In the genomic region with DNA sequence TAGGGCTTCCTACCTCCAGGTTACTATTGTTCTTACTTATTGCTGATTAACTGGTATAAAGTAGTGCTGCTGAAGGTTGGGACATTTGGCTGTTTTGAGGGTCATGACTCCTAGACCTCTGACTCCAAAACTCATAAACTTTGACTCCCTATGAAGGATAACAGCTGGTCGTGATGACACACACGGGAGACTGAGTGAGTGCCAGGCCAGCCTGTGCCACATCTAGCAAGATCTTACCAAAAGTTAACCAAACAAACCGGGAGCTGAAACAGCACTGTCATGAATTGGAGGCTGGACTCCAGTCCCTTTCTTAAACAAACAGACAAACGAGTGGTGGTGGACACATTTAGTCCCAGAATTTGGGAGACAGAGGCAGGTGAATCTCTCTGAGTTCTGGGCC, we compare ENCODE assay signal across 24 mouse cellular contexts. TPM values are rescaled to one million over a fixed set of nuclear protein-coding genes. Genes with fewer than 3 reads are reported as not detected.
DNase-seq lines count a peak whose midpoint lies in the region; ATAC-seq and TF ChIP-seq lines count a peak whose summit lies in the region.
"Had no signal": no experiment of that assay in that cellular context is flagged by ENCODE, and none has a peak within 500 bp of the region (broad histone marks: within the 10 kb centered on the region; RNA-seq: fewer than 3 reads in every experiment).

No protein-coding gene starts in this region.

- no peaks in the 10 kb centered on the region for H3K9me3 ChIP-seq in heart, embryonic 11.5 days (replicated peaks; ENCODE audit: control insufficient read depth, low read length)
- H3K9me3 ChIP-seq: forebrain, embryonic 10.5 days; forebrain, embryonic 13.5 days; heart, embryonic 13.5 days had no signal

- no peak overlapping the region for H3K9ac ChIP-seq in heart, embryonic 11.5 days (ENCODE audit: low read depth, low read length)
- H3K9ac ChIP-seq: forebrain, embryonic 13.5 days had no signal

- no peak overlapping the region for H3K27ac ChIP-seq in heart, embryonic 11.5 days (ENCODE audit: low read depth, low read length)
- peak overlapping the region; percentile 41 for H3K27ac ChIP-seq in testis, adult 2 months (ENCODE audit: control insufficient read depth, insufficient read depth, low read depth, low read length)
- H3K27ac ChIP-seq: forebrain, embryonic 13.5 days; hindbrain, embryonic 14.5 days; hindbrain, postnatal 0 days had no signal

- no peak for TF ChIP-seq CTCF in testis, adult 2 months (IDR thresholded peaks at IDR 0.05; ENCODE audit: control insufficient read depth, insufficient read depth, insufficient replicate concordance, low read depth, low read length)

- H3K27me3 ChIP-seq in heart, embryonic 11.5 days (ENCODE audit: control insufficient read depth, insufficient read depth, low read length): no peaks in the 10 kb centered on the region
- H3K27me3 ChIP-seq in testis, adult 2 months (ENCODE audit: control insufficient read depth, insufficient read depth, low read length): no peaks in the 10 kb centered on the region

- no peak overlapping the region for H3K4me3 ChIP-seq in heart, embryonic 11.5 days (ENCODE audit: low read depth, low read length)
- peak overlapping the region; percentile 37; the same call in 1 of the 2 replicates for H3K4me3 ChIP-seq in testis, adult 2 months (ENCODE audit: control insufficient read depth, low read depth, low read length)

- no peak for TF ChIP-seq POLR2A in testis, adult 2 months (IDR thresholded peaks at IDR 0.05; ENCODE audit: control insufficient read depth, low read depth, low read length)

- H3K36me3 ChIP-seq in heart, embryonic 11.5 days (ENCODE audit: control insufficient read depth, insufficient read depth, low read length): peaks cover 4% of the 10 kb centered on the region; the same call in 1 of the 2 replicates
- no peaks in the 10 kb centered on the region for H3K36me3 ChIP-seq in testis, adult 2 months (ENCODE audit: control insufficient read depth, insufficient read depth, low read length)

- H3K4me2 ChIP-seq in heart, embryonic 11.5 days: no peak overlapping the region

- WGBS in heart, embryonic 11.5 days (ENCODE audit: insufficient replicate concordance): 44% methylated on average over 4 of the region's 4 CpGs

- no peak for ATAC-seq in heart, embryonic 11.5 days (replicated peaks; ENCODE audit: insufficient number of reproducible peaks, low FRiP score, low TSS enrichment)
- ATAC-seq: CD4-positive, CD25-positive, alpha-beta regulatory T cell, adult 4 months; forebrain, embryonic 13.5 days; forebrain, embryonic 16.5 days; hindbrain, postnatal 0 days; inflammation-experienced regulatory T-cells, adult 6 months had no signal

- peaks cover 24% of the 10 kb centered on the region for H3K4me1 ChIP-seq in heart, embryonic 11.5 days (ENCODE audit: control insufficient read depth, insufficient read depth, low read length)
- peaks cover 17% of the 10 kb centered on the region for H3K4me1 ChIP-seq in testis, adult 2 months (ENCODE audit: control insufficient read depth, insufficient read depth, low read length)

- DNase-seq in heart, adult 11 months: peak; percentile 92
- DNase-seq in testis, postnatal 10 days (ENCODE audit: low spot score): no peak
- DNase-seq in naive thymus-derived CD4-positive, alpha-beta T cell, adult 2 months (ENCODE audit: low read depth): peak; percentile 24
- no peak for DNase-seq in gastrocnemius, postnatal 25 days
- DNase-seq: adrenal gland, postnatal 10 days; adrenal gland, postnatal 36 days; B cell, adult 2 months; cerebellum, adult 18-20 months; cerebellum, adult 9-10 months; cerebellum, postnatal 14 days; gastrocnemius, postnatal 10 days; heart, adult 18-20 months; heart, postnatal 14 days; heart, postnatal 4 days had no signal

RNA-seq across cellular contexts. Expression of a gene that starts 1.3 kb away (rescaled TPM):
- 4.5 and 5.2 TPM in 2 replicates for polyA plus RNA-seq in heart, embryonic 11.5 days (2014; fragmentation: Nextera tagmentation; extraction: Ambion mirVana)
- polyA plus RNA-seq in testis, adult 2 months (2012; rRNA removed): 5.2 and 7.0 TPM in 2 replicates
- 1 to 10 TPM; 3.4 to 5.4 TPM for total RNA-seq in gastrocnemius, postnatal 25 days (2021)

RNA-seq across cellular contexts. Expression of a gene that starts 7.8 kb away (rescaled TPM):
- 65.6 and 66.0 TPM in 2 replicates for polyA plus RNA-seq in heart, embryonic 11.5 days (2014; fragmentation: Nextera tagmentation; extraction: Ambion mirVana)
- 42.3 and 44.2 TPM in 2 replicates for polyA plus RNA-seq in testis, adult 2 months (2012; rRNA removed)
- 10 to 100 TPM; 45.1 to 45.3 TPM for total RNA-seq in gastrocnemius, postnatal 25 days (2021)

RNA-seq across cellular contexts. Expression of a gene that starts 21.2 kb away (rescaled TPM):
- 19.0 and 21.6 TPM in 2 replicates for polyA plus RNA-seq in heart, embryonic 11.5 days (2014; fragmentation: Nextera tagmentation; extraction: Ambion mirVana)
- polyA plus RNA-seq in testis, adult 2 months (2012; rRNA removed): 11.9 and 14.1 TPM in 2 replicates
- total RNA-seq in gastrocnemius, postnatal 25 days (2021): 1 to 10 TPM; 7.0 to 9.1 TPM

Comparison
In these comparisons a context has a peak if more than half of its experiments do, and no peak if none do; other contexts are left out.
1. DNase-seq: peak in heart, adult 11 months (single experiment) and naive thymus-derived CD4-positive, alpha-beta T cell, adult 2 months (single experiment); none in testis, postnatal 10 days (single experiment) and gastrocnemius, postnatal 25 days (single experiment).